Mouse (Mus musculus) C2C12 (cell line): ENCODE measurements around the gene Btn2a2. TPM values are rescaled to one million over a fixed set of nuclear protein-coding genes. Genes with fewer than 3 reads are reported as not detected.

ENCODE experiments used
- H3K27me3 ChIP-seq: one replicate; pipeline ENCODE4 v1.6.1; 2011; ENCODE audit not compliant: control insufficient read depth, insufficient read depth, insufficient read length
- H3K36me3 ChIP-seq: one replicate; pipeline ENCODE4 v1.6.1; 2011; ENCODE audit not compliant: control insufficient read depth, insufficient read depth
- H3K4me3 ChIP-seq: one replicate; pipeline ENCODE4 v1.5.1; 2011; ENCODE audit warnings: mild to moderate bottlenecking, control low read depth; ENCODE audit not compliant: poor library complexity, insufficient read depth, severe bottlenecking
- H3K79me2 ChIP-seq: one replicate; pipeline ENCODE4 v1.6.1; 2011; ENCODE audit not compliant: control insufficient read depth, insufficient read depth
- H3K79me3 ChIP-seq: one replicate; pipeline ENCODE4 v1.6.1; 2011; ENCODE audit warnings: low read depth, control low read depth
- H3ac ChIP-seq: one replicate; pipeline ENCODE3; 2011; ENCODE audit warnings: low read depth; ENCODE audit not compliant: control insufficient read depth, insufficient read length
- CEBPB ChIP-seq: IDR thresholded peaks from one replicate; pipeline ENCODE4 v1.6.1; 2011; ENCODE audit warnings: low read depth, mild to moderate bottlenecking, control low read depth, moderate library complexity
- CTCF ChIP-seq: IDR thresholded peaks from one replicate; pipeline ENCODE4 v1.5.1; 2011; ENCODE audit not compliant: control insufficient read depth, insufficient read depth, insufficient read length
- FOSL1 ChIP-seq: IDR thresholded peaks from one replicate; pipeline ENCODE4 v1.8.0; 2011; ENCODE audit warnings: mild to moderate bottlenecking, low read length; ENCODE audit not compliant: poor library complexity, insufficient read depth, severe bottlenecking
- MAX ChIP-seq: IDR thresholded peaks from one replicate; pipeline ENCODE4 v1.6.1; 2011; ENCODE audit warnings: mild to moderate bottlenecking, control low read depth
- MYOD1 ChIP-seq: IDR thresholded peaks from one replicate; pipeline ENCODE4 v1.6.1; 2011; ENCODE audit warnings: low read depth; ENCODE audit not compliant: control insufficient read depth, insufficient read length
- MYOG ChIP-seq: IDR thresholded peaks from one replicate; pipeline ENCODE4 v1.6.1; 2011; ENCODE audit not compliant: control insufficient read depth, insufficient read length; ENCODE audit errors: extremely low read depth
- USF1 ChIP-seq: IDR thresholded peaks from one replicate; pipeline ENCODE4 v1.6.1; 2011; ENCODE audit warnings: low read depth, mild to moderate bottlenecking, control low read depth, moderate library complexity
- polyA plus RNA-seq: library from polyadenylated mRNA; unstranded; fragments of >200 nt; fragmentation: generic; extraction: Trizol; gene quantifications from one replicate; pipeline ENCODE4 v1.2.1, GENCODE M21; 2012; ENCODE audit warnings: missing spikeins

The Btn2a2 gene
- polyA plus RNA-seq, 1 experiment = 0.07 TPM

- Histone ChIP-seq H3K27me3 (no peaks in the 10 kb centered on the region), H3K79me2 (no peaks in the 10 kb centered on the region), H3K36me3 (no peaks in the 10 kb centered on the region), H3K79me3 (no peaks in the 10 kb centered on the region), H3K4me3 (no peak overlapping the region), H3ac (no peak overlapping the region)
- no peak for TF ChIP-seq FOSL1
- no peak for TF ChIP-seq CEBPB
- no peak for TF ChIP-seq USF1
- no peak for TF ChIP-seq MYOD1
- TF ChIP-seq CTCF = no peak
- no peak for TF ChIP-seq MAX
- TF ChIP-seq MYOG = no peak
Observed at GRCm38 (mm10) chr13:23491263-23491662, 2.6 kb upstream of the Btn2a2 start.

GRCm38 (mm10) chr13:23490863-23491262 lies 2.2 kb upstream of the Btn2a2 start:
- H3ac ChIP-seq = no peak overlapping the region
- TF ChIP-seq MAX (no peak), CTCF (no peak), USF1 (no peak), MYOG (no peak), FOSL1 (no peak), MYOD1 (no peak), CEBPB (no peak)
- no peaks in the 10 kb centered on the region for H3K79me3 ChIP-seq
- no peaks in the 10 kb centered on the region for H3K27me3 ChIP-seq
- H3K36me3 ChIP-seq = no peaks in the 10 kb centered on the region
- no peaks in the 10 kb centered on the region for H3K79me2 ChIP-seq
- no peak overlapping the region for H3K4me3 ChIP-seq

GRCm38 (mm10) chr13:23485271-23485670 lies 3.4 kb downstream of the Btn2a2 start:
- no peak for TF ChIP-seq CEBPB
- TF ChIP-seq MYOD1 = no peak
- TF ChIP-seq MYOG = no peak
- TF ChIP-seq CTCF = no peak
- no peak for TF ChIP-seq USF1
- TF ChIP-seq MAX = no peak
- TF ChIP-seq FOSL1 = no peak

GRCm38 (mm10) chr13:23483153-23483552 lies 5.5 kb downstream of the Btn2a2 start:
- peaks cover 3% of the 10 kb centered on the region for H3K27me3 ChIP-seq
- TF ChIP-seq CTCF (no peak), MYOG (no peak), CEBPB (no peak), MAX (no peak), MYOD1 (no peak), FOSL1 (no peak), USF1 (no peak)
- no peak overlapping the region for H3K4me3 ChIP-seq
- H3ac ChIP-seq = no peak overlapping the region
- H3K79me2 ChIP-seq = no peaks in the 10 kb centered on the region
- H3K79me3 ChIP-seq = no peaks in the 10 kb centered on the region
- H3K36me3 ChIP-seq = no peaks in the 10 kb centered on the region

More at GRCm38 (mm10) chr13:23485271-23485670, 3.4 kb downstream of the Btn2a2 start:
- no peaks in the 10 kb centered on the region for H3K36me3 ChIP-seq
- H3K4me3 ChIP-seq = no peak overlapping the region
- peaks cover 3% of the 10 kb centered on the region for H3K27me3 ChIP-seq
- H3K79me2 ChIP-seq = no peaks in the 10 kb centered on the region
- no peak overlapping the region for H3ac ChIP-seq
- no peaks in the 10 kb centered on the region for H3K79me3 ChIP-seq

GRCm38 (mm10) chr13:23475658-23476057 lies 13.0 kb downstream of the Btn2a2 start:
- Histone ChIP-seq H3K4me3 (no peak overlapping the region), H3ac (no peak overlapping the region), H3K79me2 (no peaks in the 10 kb centered on the region), H3K36me3 (no peaks in the 10 kb centered on the region), H3K79me3 (no peaks in the 10 kb centered on the region), H3K27me3 (no peaks in the 10 kb centered on the region)
- no peak for TF ChIP-seq MYOD1
- TF ChIP-seq FOSL1 = no peak
- TF ChIP-seq USF1 = no peak
- no peak for TF ChIP-seq CEBPB
- no peak for TF ChIP-seq MAX
- no peak for TF ChIP-seq MYOG
- no peak for TF ChIP-seq CTCF

- H3K27me3 ChIP-seq = no peaks in the 10 kb centered on the region
- no peaks in the 10 kb centered on the region for H3K79me2 ChIP-seq
- H3ac ChIP-seq = no peak overlapping the region
- TF ChIP-seq USF1 (no peak), CEBPB (peak; percentile 21)
- no peaks in the 10 kb centered on the region for H3K79me3 ChIP-seq
- no peak overlapping the region for H3K4me3 ChIP-seq
- no peaks in the 10 kb centered on the region for H3K36me3 ChIP-seq
Observed at GRCm38 (mm10) chr13:23466911-23467310, 21.7 kb downstream of the Btn2a2 start.

- Histone ChIP-seq H3K27me3 (no peaks in the 10 kb centered on the region), H3K4me3 (no peak overlapping the region), H3K79me3 (no peaks in the 10 kb centered on the region), H3K36me3 (no peaks in the 10 kb centered on the region), H3ac (no peak overlapping the region), H3K79me2 (no peaks in the 10 kb centered on the region)
- TF ChIP-seq USF1 (no peak), CTCF (no peak), MYOD1 (no peak), FOSL1 (no peak), MYOG (no peak), CEBPB (no peak), MAX (no peak)
Observed at GRCm38 (mm10) chr13:23466306-23466705, 22.4 kb downstream of the Btn2a2 start.
